Mouse (Mus musculus): Measurements from ENCODE around the gene Plekha6.

Gene Plekha6

GRCm38 (mm10) chr1:133163820-133164431 is at the start of gene Plekha6:
TSS of gene Plekha6 (plus strand) at chr1:133164210.
- peak; percentile 71 for DNase-seq (ENCODE audit: low read depth, low spot score)

DNA sequence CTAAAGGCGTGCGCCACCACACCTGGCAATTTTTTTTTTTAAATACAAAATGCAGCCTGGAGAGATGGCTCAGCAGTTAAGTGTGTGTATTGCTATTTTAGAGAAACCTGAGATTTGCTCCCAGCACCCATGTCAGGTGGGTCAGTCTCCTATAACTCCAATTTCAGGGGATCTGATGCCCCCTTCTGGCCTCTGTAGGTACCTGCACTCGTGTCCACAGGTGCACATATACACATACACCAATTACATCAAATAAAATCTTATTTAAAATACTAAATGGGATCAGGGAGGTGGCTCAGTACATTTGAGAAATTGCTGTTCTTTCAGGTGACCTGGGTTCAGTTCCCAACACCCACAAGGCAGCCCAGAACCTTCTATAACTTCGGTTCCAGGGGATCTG is 47.9 kb upstream of the Plekha6 start:
- peak; percentile 61 for DNase-seq (ENCODE audit: low read depth, low spot score)

- peak; percentile 95 for DNase-seq (ENCODE audit: low read depth, low spot score)
Measured at GRCm38 (mm10) chr1:133118127-133118526, 45.9 kb upstream of the Plekha6 start.

GRCm38 (mm10) chr1:133118844-133119243 is 45.2 kb upstream of the Plekha6 start:
- DNase-seq (ENCODE audit: low read depth, low spot score) = no peak

DNA sequence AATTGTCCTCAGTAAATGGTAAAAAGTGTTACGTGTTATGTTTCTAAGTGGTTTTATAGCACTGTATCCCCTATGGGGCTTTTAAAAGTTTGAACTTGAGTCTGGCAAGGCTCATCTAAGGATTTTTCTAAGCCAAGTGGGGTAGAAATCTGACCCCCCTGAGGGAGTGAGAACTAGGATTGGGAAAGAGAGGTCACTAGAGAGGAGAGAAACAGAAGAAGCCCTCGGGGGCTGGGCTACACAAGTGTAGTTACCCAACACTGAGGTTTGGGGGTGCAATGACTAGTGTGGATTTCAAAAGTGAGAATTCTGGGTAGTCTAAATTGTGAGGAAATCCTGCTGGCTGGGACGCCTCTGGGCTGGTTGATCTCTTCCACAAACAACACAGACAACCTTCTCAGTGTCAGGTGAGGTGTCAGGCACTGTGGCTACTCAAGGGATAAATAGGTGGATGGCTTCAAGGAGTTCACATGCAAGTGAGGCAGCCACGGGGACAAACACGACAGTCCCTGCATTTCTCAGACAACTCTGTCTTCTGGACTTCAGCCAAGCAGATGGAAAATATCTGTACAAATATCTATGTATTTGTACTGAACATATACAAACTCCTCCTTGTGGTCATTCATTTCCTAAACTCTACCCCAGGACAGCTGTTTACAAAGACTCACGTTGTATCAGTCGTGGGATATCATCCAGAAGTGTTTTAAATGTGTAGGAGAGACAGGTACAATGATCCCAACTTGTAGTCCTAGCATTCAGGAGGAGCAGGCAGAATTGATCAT is 43.9 kb upstream of the Plekha6 start:
- no peak for DNase-seq (ENCODE audit: low read depth, low spot score)

- no peak for DNase-seq (ENCODE audit: low read depth, low spot score)
Measured at GRCm38 (mm10) chr1:133121246-133121645, 42.8 kb upstream of the Plekha6 start.

GRCm38 (mm10) chr1:133124137-133124536 is 39.9 kb upstream of the Plekha6 start:
- DNase-seq (ENCODE audit: low read depth, low spot score) = no peak

DNA sequence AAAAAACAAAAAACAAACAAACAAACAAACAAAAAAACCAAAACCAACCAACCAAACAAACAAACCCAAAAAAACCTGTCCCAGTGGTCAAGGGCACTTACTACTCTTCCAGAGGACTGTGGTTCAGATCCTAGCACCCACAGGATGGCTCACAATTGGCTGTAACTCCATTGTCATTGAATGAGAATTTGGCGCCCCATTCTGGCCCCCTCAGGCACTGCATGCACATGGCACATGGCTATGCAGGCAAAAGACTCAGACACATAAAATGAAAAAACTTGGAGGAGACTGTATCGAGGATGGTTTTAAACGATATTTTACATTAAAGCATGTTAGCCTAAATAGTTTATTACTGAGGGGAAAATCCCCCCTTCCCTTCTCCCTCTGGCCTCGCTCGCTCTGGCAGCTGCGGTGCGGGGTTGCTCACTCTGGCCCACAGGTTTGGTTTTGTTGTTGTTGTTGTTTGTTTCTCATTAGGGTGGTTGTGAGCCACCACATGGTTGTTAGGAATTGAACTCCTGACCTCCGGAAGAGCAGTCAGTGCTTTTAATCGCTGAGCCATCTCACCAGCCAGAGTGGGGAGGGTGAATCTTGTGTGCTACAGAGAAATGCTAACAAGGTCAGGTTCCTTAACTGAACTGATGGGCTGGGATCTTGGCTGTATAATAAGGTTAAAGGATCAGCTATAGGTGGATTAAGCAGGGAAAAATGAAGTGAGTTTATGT is 38.2 kb upstream of the Plekha6 start:
- DNase-seq (ENCODE audit: low read depth, low spot score) = peak; percentile 83

- peak; percentile 40 for DNase-seq (ENCODE audit: low read depth, low spot score)
Measured at GRCm38 (mm10) chr1:133126365-133126740, 37.7 kb upstream of the Plekha6 start.

- peak; percentile 46 for DNase-seq (ENCODE audit: low read depth, low spot score)
Measured at GRCm38 (mm10) chr1:133127328-133127727, 36.7 kb upstream of the Plekha6 start.

DNA sequence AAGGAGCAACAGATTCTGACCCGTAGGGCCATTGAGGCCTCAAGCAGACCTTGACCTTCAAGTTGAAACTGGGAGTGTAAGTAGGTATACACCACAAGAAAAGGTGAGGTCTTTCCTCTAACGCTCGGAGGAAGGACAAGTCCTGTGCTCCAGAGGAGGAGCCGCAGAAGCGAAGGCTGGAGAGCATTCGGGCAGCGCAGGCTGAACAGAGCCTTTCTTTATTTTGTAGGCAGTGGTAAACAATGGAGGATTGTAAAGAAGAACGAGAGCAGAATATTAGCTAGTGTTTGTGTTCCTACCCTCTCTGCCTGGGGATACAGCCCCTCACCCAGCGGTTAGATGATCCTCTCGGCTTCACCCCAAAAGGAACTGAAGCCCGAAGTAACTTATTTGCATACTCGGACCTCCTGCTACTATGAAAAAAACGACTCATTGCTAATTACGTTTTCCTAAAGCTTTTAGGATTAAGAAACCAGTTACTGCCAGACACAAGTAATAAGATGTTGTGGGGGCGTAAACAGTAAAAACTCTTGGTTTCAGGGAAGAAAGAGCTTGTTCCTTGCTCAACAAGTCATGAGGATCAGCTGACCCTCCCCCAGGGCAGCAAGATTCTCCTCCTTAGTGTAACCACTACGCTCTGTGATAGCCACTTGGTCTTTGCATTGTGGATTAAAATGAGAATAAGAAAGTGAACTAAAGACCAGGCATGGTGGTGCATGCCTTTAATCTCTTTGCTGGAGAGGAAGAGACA is 34.4 kb upstream of the Plekha6 start:
- peak; percentile 56 for DNase-seq (ENCODE audit: low read depth, low spot score)

DNA sequence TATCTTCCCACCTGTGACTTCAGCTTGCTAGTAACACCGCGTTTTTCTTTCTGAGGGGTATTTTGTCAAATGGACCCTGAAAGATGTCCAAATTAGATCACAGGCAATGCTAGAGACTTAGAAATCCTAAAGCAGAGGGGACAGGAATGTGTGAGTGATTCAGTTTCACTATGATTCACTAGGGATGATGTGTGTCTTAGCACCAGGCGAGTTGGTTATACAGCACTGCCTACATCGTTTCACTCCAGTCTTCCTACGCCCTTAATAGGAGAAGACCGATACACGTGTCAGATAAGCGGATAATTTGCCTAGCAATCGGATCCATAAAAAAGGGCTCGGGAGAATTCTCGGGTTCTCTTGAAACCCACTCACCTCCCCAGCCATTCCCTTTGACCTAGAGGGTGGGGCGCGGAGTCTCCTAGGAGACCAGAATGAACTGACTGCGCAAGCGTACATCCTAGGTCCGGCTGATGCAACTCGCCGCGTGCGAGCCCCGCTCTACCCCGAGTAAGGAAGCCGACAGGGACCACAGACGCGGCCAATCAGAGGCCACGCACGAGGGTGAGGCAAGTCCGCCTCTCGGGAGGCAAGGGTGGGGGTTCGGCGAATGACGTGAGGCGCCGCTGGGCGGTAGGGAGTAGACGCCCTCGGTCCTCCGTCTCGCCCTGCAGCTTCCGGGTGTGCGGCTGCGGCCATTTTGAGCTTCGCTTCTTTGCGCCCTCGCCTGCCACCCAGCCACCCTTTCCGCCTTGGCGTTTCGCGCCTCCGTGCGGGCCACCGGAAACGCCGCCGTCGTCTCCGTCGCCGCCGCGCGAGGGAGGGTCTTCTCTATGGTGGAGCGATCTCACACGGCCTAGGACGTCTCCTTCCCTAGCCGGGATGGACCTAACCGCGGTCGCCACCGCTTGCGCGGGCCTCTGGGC is 33.1 kb upstream of the Plekha6 start, which contains the start of gene Ppp1r15b:
Ppp1r15b (plus strand) TSS at position 506 of the 923 bp plus-strand sequence.
- peak; percentile 100 for DNase-seq (ENCODE audit: low read depth, low spot score)

GRCm38 (mm10) chr1:133131561-133131905 is 32.5 kb upstream of the Plekha6 start:
- DNase-seq (ENCODE audit: low read depth, low spot score) = no peak

DNA sequence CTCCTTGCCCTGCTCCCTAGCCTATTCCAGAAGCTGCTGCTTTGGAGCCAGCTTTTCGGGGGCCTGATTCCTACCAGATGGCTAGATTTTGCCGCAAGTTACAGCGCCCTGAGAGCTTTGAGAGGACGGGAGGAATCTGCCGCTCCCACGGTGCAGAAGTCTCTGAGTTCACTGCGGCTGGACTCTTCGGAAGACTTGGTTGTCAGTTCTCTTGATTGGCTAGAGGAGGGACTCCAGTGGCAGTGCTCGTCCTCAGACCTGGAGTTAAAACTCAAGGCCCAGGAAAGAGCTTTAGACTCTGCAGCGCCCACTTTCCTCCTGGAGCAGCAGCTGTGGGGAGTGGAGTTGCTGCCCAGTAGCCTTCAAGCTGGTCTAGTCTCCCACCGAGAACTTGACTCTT is 32.1 kb upstream of the Plekha6 start:
- DNase-seq (ENCODE audit: low read depth, low spot score) = peak; percentile 22

GRCm38 (mm10) chr1:133132388-133133326 is 31.4 kb upstream of the Plekha6 start:
- DNase-seq (ENCODE audit: low read depth, low spot score) = no peak

DNA sequence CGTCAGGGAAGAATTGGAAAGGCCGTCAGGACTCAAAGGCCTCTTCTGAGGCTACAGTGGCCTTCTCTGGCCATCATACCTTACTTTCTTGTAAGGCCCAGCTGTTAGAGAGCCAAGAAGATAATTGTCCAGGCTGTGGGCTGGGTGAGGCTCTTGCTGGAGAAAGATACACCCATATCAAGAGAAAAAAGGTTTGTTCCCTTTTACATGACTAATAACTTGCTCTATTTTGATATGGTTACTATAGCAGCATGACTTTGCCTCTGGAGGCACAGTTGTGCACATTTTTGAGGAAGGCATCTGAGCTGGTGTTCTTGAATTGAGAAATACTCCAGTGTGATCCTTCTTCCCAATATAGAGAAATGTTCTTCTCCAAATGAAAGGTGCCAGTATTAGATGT is 30.6 kb upstream of the Plekha6 start:
- no peak for DNase-seq (ENCODE audit: low read depth, low spot score)

DNA sequence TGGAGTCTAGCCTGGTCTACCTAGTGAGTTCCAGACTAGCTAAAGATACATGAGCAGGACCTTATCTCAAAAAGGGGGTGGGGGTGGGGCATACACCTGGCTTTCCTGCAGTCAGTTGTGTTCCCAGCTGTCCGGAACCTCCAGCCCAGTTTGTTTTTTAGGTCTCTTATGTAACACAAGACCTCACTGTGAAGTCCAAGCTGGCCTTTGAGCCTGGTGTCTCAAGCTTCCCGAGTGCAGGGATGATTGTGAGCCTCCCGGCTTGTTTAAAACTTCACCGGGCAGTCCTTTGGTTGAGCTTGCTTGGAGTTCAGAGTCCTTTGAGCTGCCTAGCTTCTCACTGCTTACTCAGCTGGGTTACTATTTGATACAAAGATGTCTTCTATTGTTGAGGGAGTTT is 29.9 kb upstream of the Plekha6 start:
- no peak for DNase-seq (ENCODE audit: low read depth, low spot score)

GRCm38 (mm10) chr1:133134881-133135280 is 29.1 kb upstream of the Plekha6 start:
- peak; percentile 31 for DNase-seq (ENCODE audit: low read depth, low spot score)

- no peak for DNase-seq (ENCODE audit: low read depth, low spot score)
Measured at GRCm38 (mm10) chr1:133135808-133136207, 28.2 kb upstream of the Plekha6 start.

- no peak for DNase-seq (ENCODE audit: low read depth, low spot score)
Measured at GRCm38 (mm10) chr1:133138401-133138800, 25.6 kb upstream of the Plekha6 start.
